Mouse (Mus musculus): ENCODE results near the gene Fzd9.
A peak's percentile ranks its signal among the peaks of the same experiment; 100 is the strongest.
"Not testable (repeated sequence)": the region's sequence is repeated elsewhere in the genome, so short reads cannot be mapped to it uniquely, and the experiment has no call there.

Gene Fzd9

DNA sequence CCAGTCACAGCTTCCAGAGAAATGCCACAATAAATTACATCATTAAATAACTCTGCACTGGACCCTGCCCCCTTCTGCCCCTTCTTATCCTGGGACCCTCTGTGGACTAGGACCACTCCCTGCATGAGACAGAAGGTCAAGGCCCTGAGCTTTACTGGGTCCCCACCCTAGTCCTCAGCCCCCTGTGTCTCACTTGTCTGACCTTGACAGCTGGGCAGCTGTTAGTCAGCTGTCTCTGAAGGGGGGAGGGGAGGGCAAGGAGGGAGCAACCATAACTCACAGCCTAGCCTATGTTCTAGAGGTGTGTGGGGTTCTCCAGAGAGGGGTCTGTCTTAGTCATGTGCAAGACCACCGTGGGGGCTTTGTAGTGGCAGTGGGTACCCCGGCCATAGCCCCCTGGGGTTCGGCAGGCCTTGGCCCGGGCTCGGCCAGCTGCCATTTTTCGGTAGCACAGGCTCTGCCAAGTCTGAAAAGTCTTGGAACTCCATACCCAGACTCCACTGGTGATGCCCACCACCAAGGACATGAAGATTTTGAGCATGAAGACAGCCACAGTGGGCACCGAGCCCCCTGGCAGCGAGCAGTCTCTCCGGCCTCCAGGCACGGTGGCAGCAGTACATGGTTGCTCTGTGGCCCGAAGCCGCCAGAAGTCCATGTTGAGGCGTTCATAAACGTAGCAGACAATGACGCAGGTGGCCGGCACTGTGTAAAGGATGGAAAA, 1.9 kb downstream of the Fzd9 start:
- DNase-seq (ENCODE audit: low spot score) = no peak

DNA sequence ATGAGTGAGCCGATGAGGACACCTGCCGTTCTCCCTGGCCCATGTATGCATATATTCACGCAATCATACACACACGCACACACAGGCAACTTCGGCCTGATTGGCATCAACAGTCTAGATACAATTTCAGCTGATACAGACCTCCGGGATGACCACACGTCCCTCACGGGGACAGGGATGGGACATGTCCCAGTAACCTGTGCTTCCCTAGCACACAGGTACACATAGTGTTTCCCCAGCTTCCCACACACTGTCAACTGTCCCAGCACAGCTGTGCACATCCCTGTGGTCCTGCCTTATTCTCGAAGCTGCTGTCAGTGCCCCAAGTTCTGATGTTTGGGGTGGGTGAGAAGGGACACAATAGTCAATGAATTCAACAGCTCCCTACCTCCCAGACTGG, 3.7 kb downstream of the Fzd9 start:
- DNase-seq (ENCODE audit: low spot score) = no peak

- DNase-seq (ENCODE audit: low spot score) = no peak
Observed at GRCm38 (mm10) chr5:135246531-135246930, 4.5 kb downstream of the Fzd9 start.

DNA sequence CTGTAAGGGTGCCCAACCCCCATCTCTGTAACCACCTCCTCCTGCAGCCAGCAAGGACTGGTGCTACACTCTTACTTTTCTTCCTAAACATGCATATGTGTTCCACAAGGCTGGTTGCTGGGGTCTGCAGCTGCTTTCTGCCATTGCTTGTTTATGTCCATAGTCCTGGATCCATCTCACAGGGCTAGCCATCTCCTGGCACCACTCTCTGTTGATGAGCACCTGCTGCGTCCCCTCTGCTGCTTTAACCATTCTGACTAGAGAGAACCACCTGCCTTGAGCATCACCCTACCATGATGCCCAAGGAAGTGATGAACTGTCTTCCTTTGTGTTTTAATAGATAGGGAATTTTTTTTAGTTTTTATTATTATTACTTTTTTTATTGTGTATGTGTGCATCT, 7.9 kb downstream of the Fzd9 start:
- no peak for DNase-seq (ENCODE audit: low spot score)

GRCm38 (mm10) chr5:135242608-135243007, 8.4 kb downstream of the Fzd9 start:
- no peak for DNase-seq (ENCODE audit: low spot score)

- no peak for DNase-seq (ENCODE audit: low spot score)
Observed at GRCm38 (mm10) chr5:135242136-135242535, 8.9 kb downstream of the Fzd9 start.

- DNase-seq (ENCODE audit: low spot score) = no peak
Observed at GRCm38 (mm10) chr5:135241474-135241873, 9.6 kb downstream of the Fzd9 start.

GRCm38 (mm10) chr5:135238832-135239231, 12.2 kb downstream of the Fzd9 start:
- DNase-seq (ENCODE audit: low spot score) = no peak

DNA sequence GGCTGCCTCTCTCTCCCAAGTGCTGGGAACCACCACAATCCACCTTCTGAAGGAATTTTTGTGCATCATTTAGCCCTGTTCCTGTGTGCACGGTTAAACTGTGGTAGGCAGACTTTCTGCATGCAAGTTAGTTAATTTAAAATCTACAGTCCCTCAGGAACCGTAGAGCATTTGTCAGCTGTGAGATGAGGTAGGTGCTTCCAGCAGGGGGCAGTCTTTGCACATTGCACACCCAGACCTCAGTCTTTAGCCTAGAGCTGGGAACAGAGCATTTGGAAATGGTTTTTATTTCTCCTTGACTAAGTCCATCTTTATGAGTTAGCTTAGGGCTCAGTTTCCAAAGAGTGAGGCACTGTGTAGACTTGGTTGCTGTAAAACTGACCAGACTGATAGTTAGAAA, 14.5 kb downstream of the Fzd9 start:
- DNase-seq (ENCODE audit: low spot score) = no peak

GRCm38 (mm10) chr5:135233166-135233920, 17.7 kb downstream of the Fzd9 start:
- no peak for DNase-seq (ENCODE audit: low spot score)

DNA sequence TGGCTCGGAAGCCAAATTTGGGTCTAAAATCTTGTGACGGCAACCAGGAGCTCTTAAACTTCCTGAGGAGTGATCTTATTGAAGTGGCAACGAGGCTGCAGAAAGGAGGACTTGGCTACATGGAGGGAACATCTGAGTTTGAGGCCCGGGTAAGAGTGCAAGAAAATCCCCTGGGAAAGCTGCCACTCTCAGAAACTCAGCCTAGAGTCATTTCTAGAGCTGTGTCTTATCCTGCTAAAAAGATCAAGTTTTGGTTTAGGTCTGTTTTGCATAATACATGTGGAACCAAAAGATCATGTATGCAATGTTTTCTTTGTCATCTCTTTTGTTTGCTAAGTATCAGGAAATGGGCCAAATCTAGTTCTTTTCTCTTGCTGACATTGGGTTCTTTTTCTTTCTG, 20.8 kb downstream of the Fzd9 start:
- no peak for DNase-seq (ENCODE audit: low spot score)

DNA sequence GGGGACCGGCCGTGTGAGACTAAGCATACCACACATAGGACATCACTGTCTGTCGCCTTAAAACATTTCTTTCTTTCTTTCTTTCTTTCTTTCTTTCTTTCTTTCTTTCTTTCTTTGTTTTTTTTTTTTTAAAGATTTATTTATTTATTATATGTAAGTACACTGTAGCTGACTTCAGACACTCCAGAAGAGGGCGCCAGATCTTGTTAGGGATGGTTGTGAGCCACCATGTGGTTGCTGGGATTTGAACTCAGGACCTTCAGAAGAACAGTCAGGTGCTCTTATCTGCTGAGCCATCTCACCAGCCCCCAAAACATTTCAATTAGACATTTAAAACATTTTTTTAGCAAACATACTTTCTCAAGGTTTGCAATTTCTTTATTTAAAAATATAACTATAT, 25.2 kb downstream of the Fzd9 start:
- DNase-seq (ENCODE audit: low spot score) = not testable (repeated sequence)

DNA sequence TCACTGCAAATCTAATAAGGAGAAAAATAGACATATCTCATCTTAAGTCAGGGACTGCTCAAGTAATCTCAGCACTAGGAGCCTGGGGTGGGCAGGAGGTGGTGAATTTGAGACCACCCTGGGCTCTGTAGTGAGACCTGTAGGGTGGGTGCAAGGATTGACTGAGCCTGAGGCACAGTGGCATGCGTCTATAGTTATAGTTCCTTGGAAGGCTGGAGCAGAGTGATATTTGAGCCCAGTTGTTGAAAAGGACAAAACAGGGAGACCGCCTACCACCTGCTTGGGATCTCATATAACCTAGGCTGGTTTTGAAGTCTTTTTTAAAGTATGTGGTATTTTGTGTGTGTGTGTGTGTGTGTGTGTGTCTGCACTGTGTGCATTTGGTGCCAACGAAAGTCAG, 26.9 kb downstream of the Fzd9 start:
- no peak for DNase-seq (ENCODE audit: low spot score)

DNA sequence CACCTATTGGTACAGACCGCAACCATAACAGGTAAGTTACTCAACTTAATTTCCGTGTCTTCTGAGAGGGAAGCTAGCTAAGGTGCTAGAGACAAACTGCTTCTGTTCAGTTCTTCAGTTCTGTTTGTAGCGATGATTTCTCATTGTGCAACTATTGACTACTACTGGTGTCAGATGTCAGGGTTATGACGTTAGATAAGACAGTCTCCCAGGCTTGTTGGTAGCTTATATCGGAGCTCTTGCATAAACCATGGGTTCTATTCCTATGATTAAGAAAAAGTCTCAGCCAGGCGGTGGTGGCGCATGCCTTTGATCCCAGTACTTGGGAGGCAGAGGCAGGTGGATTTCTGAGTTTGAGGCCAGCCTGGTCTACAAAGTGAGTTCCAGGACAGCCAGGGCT, 29.0 kb downstream of the Fzd9 start:
- no peak for DNase-seq (ENCODE audit: low spot score)

DNA sequence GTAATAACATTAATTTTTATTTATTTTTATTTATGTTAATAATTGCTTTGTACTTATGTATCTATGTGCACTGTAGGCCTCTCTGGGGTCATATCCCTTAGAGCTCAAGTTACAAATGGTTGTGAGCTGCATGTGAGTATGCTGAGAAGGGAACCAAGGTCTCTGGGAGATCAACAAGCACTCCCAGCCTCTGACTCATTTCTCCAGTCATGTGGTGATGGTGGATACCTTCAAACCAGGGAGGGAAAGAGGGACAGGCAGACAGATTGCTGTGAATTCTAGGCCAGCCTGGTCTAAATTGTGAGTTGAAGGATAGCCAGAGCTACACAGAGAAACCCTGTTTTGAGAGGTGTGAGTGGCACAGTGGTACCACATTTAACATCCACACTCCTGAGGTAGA, 30.1 kb downstream of the Fzd9 start:
- DNase-seq (ENCODE audit: low spot score) = no peak

GRCm38 (mm10) chr5:135216871-135217270, 34.2 kb downstream of the Fzd9 start:
- DNase-seq (ENCODE audit: low spot score) = peak; percentile 36

- DNase-seq (ENCODE audit: low spot score) = no peak
Observed at GRCm38 (mm10) chr5:135208197-135208596, 42.8 kb downstream of the Fzd9 start.

DNA sequence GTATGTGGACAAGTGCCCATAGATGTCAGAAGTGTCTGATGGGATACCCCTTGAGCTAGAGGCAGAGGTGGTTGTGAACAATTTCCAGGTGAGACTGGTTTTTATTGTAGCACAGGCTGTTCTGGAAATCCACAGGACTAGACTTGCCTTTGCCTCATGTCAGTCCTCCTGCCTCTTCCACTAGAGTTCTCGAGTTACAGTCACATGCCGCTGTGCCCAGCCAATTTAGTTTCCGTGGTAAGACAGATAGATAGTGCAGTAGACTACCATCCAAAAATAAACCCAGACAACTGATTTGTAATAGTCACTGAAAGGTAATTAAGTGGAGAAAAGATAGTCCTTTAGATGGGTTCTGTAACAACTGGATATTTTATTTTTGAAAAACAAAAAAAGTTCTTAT, 48.3 kb downstream of the Fzd9 start:
- no peak for DNase-seq (ENCODE audit: low spot score)

Data from testis, postnatal 14 days (tissue).